Mouse (Mus musculus) cerebellum, postnatal 10 days (tissue): ENCODE results near the gene Gm49380.
"Not testable (repeated sequence)": the region's sequence is repeated elsewhere in the genome, so short reads cannot be mapped to it uniquely, and the experiment has no call there.

Experiments used
- DNase-seq, 2 experiments: peaks; one replicate each; pipeline ENCODE4 v3.0.0; 2021; ENCODE audit warnings: mixed read lengths in 2 of 2

Gm49380 gene

GRCm38 (mm10) chr9:44125026-44125425 is 11.7 kb upstream of the Gm49380 start:
- DNase-seq = no peak

- DNase-seq = peak; percentile 16 to 53
Measured at GRCm38 (mm10) chr9:44124317-44124716, 11.0 kb upstream of the Gm49380 start.

GRCm38 (mm10) chr9:44119948-44120465 is 6.7 kb upstream of the Gm49380 start:
- no peak for DNase-seq

- peak; percentile 64 to 65 for DNase-seq
Measured at GRCm38 (mm10) chr9:44119011-44119410, 5.7 kb upstream of the Gm49380 start.

GRCm38 (mm10) chr9:44116182-44116581 is 2.9 kb upstream of the Gm49380 start:
- no peak for DNase-seq

- DNase-seq = no peak
Measured at GRCm38 (mm10) chr9:44115599-44115998, 2.3 kb upstream of the Gm49380 start.

GRCm38 (mm10) chr9:44114453-44114852 is 1.2 kb upstream of the Gm49380 start:
- DNase-seq = no peak

- not testable (repeated sequence) for DNase-seq
Measured at GRCm38 (mm10) chr9:44111909-44112308, 1.4 kb downstream of the Gm49380 start.

- peak; percentile 89 to 93 for DNase-seq
Measured at GRCm38 (mm10) chr9:44109360-44110095, 3.8 kb downstream of the Gm49380 start.

- peak; percentile 44 to 50 for DNase-seq
Measured at GRCm38 (mm10) chr9:44108269-44109055, 4.8 kb downstream of the Gm49380 start.

GRCm38 (mm10) chr9:44107557-44108179 is 5.6 kb downstream of the Gm49380 start:
- peak; percentile 81 to 86 for DNase-seq

- DNase-seq = peak; percentile 78 to 85
Measured at GRCm38 (mm10) chr9:44107110-44107509, 6.2 kb downstream of the Gm49380 start, which contains the start of gene C1qtnf5. Gene C1qtnf5 (plus strand): TSS chr9:44107245.

- DNase-seq = peak; percentile 73 to 80
Measured at GRCm38 (mm10) chr9:44106596-44106995, 6.7 kb downstream of the Gm49380 start.

GRCm38 (mm10) chr9:44106182-44106581 is 7.1 kb downstream of the Gm49380 start:
- peak; percentile 46 to 66 for DNase-seq

- DNase-seq = no peak
Measured at GRCm38 (mm10) chr9:44105781-44106180, 7.5 kb downstream of the Gm49380 start.

- no peak for DNase-seq
Measured at GRCm38 (mm10) chr9:44104881-44105280, 8.4 kb downstream of the Gm49380 start.

- no peak for DNase-seq
Measured at GRCm38 (mm10) chr9:44101490-44101889, 11.8 kb downstream of the Gm49380 start, which contains the start of gene Mfrp. Gene Mfrp (plus strand): TSS chr9:44101729.

- no peak for DNase-seq
Measured at GRCm38 (mm10) chr9:44096536-44096935, 16.8 kb downstream of the Gm49380 start.

- no peak for DNase-seq
Measured at GRCm38 (mm10) chr9:44095781-44096180, 17.5 kb downstream of the Gm49380 start.

- no peak for DNase-seq
Measured at GRCm38 (mm10) chr9:44094737-44095136, 18.6 kb downstream of the Gm49380 start.

- DNase-seq = peak; percentile 87
Measured at GRCm38 (mm10) chr9:44093612-44094503, 19.4 kb downstream of the Gm49380 start.
